In the genomic region with DNA sequence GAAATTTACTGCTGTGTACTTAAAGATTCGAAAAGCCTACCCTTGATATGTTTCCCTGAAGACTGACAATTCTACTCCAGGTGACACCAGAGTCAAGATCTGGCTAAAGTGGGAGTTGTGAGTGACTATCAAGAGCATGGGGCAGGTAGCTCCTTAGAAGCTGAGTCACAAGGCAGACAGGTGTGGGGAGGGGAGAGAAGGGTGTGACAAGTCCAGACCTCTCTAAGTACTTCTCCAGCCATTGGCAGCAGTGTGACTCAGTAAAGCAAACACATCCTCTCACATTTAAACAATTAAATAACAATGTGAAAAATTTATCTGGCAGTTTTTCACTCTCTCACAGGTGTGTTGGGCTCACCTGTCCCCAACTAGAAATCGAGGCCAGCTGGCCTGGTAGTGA, we compare ENCODE assay signal across 16 mouse cellular contexts. TPM values are rescaled to one million over a fixed set of nuclear protein-coding genes. Genes with fewer than 3 reads are reported as not detected.
"Had no signal": no experiment of that assay in that cellular context is flagged by ENCODE, and none has a peak within 500 bp of the region (broad histone marks: within the 10 kb centered on the region; RNA-seq: fewer than 3 reads in every experiment).

No protein-coding gene starts in this region.

- H3K27me3 ChIP-seq: kidney, embryonic 15.5 days; liver, embryonic 13.5 days had no signal

- H3K36me3 ChIP-seq: kidney, embryonic 15.5 days; limb, embryonic 12.5 days; liver, embryonic 13.5 days; midbrain, embryonic 13.5 days had no signal

- ATAC-seq: liver, postnatal 0 days; midbrain, embryonic 13.5 days had no signal

- H3K4me1 ChIP-seq: liver, embryonic 13.5 days; midbrain, embryonic 13.5 days had no signal

- H3K27ac ChIP-seq: hindbrain, embryonic 14.5 days; kidney, embryonic 15.5 days; limb, embryonic 12.5 days; liver, embryonic 13.5 days; midbrain, embryonic 13.5 days had no signal

- H3K9ac ChIP-seq: hindbrain, embryonic 14.5 days; kidney, embryonic 15.5 days; limb, embryonic 12.5 days; liver, embryonic 13.5 days; liver, postnatal 0 days; midbrain, embryonic 13.5 days had no signal

- H3K9me3 ChIP-seq: kidney, embryonic 15.5 days; limb, embryonic 12.5 days; liver, embryonic 13.5 days; midbrain, embryonic 13.5 days had no signal

- H3K4me3 ChIP-seq: kidney, embryonic 15.5 days; limb, embryonic 12.5 days; liver, embryonic 13.5 days; midbrain, embryonic 13.5 days; myocyte had no signal

- H3K4me2 ChIP-seq: hindbrain, embryonic 14.5 days; kidney, embryonic 15.5 days; limb, embryonic 12.5 days; liver, embryonic 13.5 days; midbrain, embryonic 13.5 days had no signal

- DNase-seq: kidney, adult 2 months; kidney, postnatal 25 days; layer of hippocampus, adult 9-11 months; liver; liver, embryonic 13.5 days; liver, postnatal 0 days; thymus, postnatal 4 days had no signal

RNA-seq across cellular contexts. Expression of gene 4930432M17Rik, which starts 44.9 kb away (rescaled TPM):
- total RNA-seq: left cerebral cortex, postnatal 36 days; megakaryocyte progenitor cell, adult 5-6 weeks; neutrophil, adult 5-6 weeks had no signal
- polyA plus RNA-seq: hindbrain, embryonic 14.5 days; kidney, adult 2 months; kidney, embryonic 15.5 days; limb, embryonic 12.5 days; liver, embryonic 13.5 days; liver, postnatal 0 days; midbrain, embryonic 13.5 days; myocyte; neural tube, embryonic 11.5 days had no signal
